Mouse (Mus musculus) lung, adult 2 months (tissue): ENCODE measurements at regions not wholly inside any gene's neighbourhood (a gene's known extent, or its start where the extent isn't known, plus 50 kb on each side); places are given as distances from the start of the nearest gene placed in this dataset.

Source experiments
- CTCF ChIP-seq: fragments of 200-500 bp; IDR thresholded peaks from 2 replicates; pipeline ENCODE4 v1.5.1; 2011; ENCODE audit warnings: mild to moderate bottlenecking, low read length, control low read depth; ENCODE audit not compliant: insufficient read depth
- POLR2A ChIP-seq: fragments of 200-500 bp; IDR thresholded peaks from 2 replicates; pipeline ENCODE4 v1.6.1; 2011; ENCODE audit warnings: low read depth, mild to moderate bottlenecking, control low read depth, low read length, borderline replicate concordance; ENCODE audit errors: extremely low read depth

- no peak for TF ChIP-seq CTCF
- TF ChIP-seq POLR2A, result no peak
These were observed 575.6 kb upstream of the 3110018I06Rik start for GRCm38 (mm10) chr12:106912782-106913181.
